Mouse (Mus musculus) MEL (cell line): ENCODE results near the gene Prpf40a.

Experiments
- CTCF ChIP-seq, 3 experiments: IDR thresholded peaks in 2 of 3; conservative IDR thresholded peaks in 1 of 3; 2 replicates each; pipeline ENCODE4 v1.5.1; 2011 to 2012; ENCODE audit warnings: low read length in 3 of 3, low read depth in 2 of 3, mild to moderate bottlenecking in 2 of 3, improper control_type of control experiment in 1 of 3, inconsistent platforms in 1 of 3, mixed read lengths in 1 of 3, moderate library complexity in 1 of 3; ENCODE audit not compliant: control insufficient read depth in 1 of 3, insufficient read depth in 1 of 3, poor library complexity in 1 of 3, severe bottlenecking in 1 of 3
- ETS1 ChIP-seq: IDR thresholded peaks from 2 replicates; pipeline ENCODE4 v1.6.1; 2012; ENCODE audit warnings: low read depth, mild to moderate bottlenecking, inconsistent platforms, low read length, improper control_type of control experiment, moderate library complexity
- GABPA ChIP-seq: IDR thresholded peaks from 2 replicates; pipeline ENCODE4 v1.6.1; 2012; ENCODE audit warnings: low read depth, mild to moderate bottlenecking, inconsistent platforms, low read length, improper control_type of control experiment, moderate library complexity
- GATA1 ChIP-seq: IDR thresholded peaks from 2 replicates; pipeline ENCODE4 v1.6.1; 2011; ENCODE audit warnings: low read depth, low read length, improper control_type of control experiment
- MAFK ChIP-seq: IDR thresholded peaks from 2 replicates; pipeline ENCODE4 v1.6.1; 2011; ENCODE audit warnings: low read depth, mild to moderate bottlenecking, low read length, improper control_type of control experiment, borderline replicate concordance
- MAX ChIP-seq: IDR thresholded peaks from 2 replicates; pipeline ENCODE4 v1.6.1; 2011; ENCODE audit warnings: low read length, improper control_type of control experiment
- MAZ ChIP-seq: IDR thresholded peaks from 2 replicates; pipeline ENCODE4 v1.6.1; 2012; ENCODE audit warnings: low read depth, mild to moderate bottlenecking, inconsistent platforms, low read length, improper control_type of control experiment
- MXI1 ChIP-seq: IDR thresholded peaks from 2 replicates; pipeline ENCODE4 v1.6.1; 2011; ENCODE audit warnings: mild to moderate bottlenecking, low read depth, low read length, improper control_type of control experiment
- NELFE ChIP-seq: IDR thresholded peaks from 2 replicates; pipeline ENCODE4 v1.6.1; 2011; ENCODE audit warnings: low read depth, low read length, improper control_type of control experiment
- POLR2A ChIP-seq, 2 experiments: IDR thresholded peaks; 2 replicates each; pipeline ENCODE4 v1.6.1; 2011 to 2012; ENCODE audit warnings: low read length in 2 of 2, mild to moderate bottlenecking in 2 of 2, control low read depth in 1 of 2, improper control_type of control experiment in 1 of 2, low read depth in 1 of 2, moderate library complexity in 1 of 2; ENCODE audit not compliant: control insufficient read depth in 1 of 2, insufficient read depth in 1 of 2, poor library complexity in 1 of 2
- TAL1 ChIP-seq: IDR thresholded peaks from 2 replicates; pipeline ENCODE4 v1.6.1; 2012; ENCODE audit warnings: mild to moderate bottlenecking, inconsistent platforms, low read length, moderate library complexity, mixed read lengths
- TBP ChIP-seq: IDR thresholded peaks from 2 replicates; pipeline ENCODE4 v1.8.0; 2011; ENCODE audit warnings: low read depth, low read length, improper control_type of control experiment
- TCF12 ChIP-seq: IDR thresholded peaks from 2 replicates; pipeline ENCODE4 v1.6.1; 2014; ENCODE audit warnings: low read depth, mild to moderate bottlenecking, inconsistent platforms, low read length, improper control_type of control experiment, moderate library complexity
- ZKSCAN1 ChIP-seq: IDR thresholded peaks from 2 replicates; pipeline ENCODE4 v1.6.1; 2012; ENCODE audit warnings: low read depth, mild to moderate bottlenecking, inconsistent platforms, low read length, improper control_type of control experiment, moderate library complexity

DNA sequence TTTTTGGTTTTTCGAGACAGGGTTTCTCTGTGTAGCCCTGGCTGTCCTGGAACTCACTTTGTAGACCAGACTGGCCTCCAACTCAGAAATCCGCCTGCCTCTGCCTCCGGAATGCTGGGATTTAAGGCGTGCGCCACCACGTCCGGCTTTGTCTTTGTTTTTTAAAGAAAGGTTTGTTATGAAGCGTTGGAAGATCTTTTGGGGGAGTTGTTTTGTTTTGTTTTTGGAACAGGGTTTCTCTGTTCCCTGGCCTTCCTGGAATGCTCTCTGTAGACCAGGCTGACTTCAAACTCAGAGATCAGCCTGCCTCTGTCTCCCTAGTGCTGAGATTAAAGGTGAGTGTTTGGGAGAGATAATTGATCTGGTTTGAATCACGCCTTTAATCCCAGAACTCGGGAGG lies 5.3 kb upstream of the Prpf40a start:
- TF ChIP-seq ETS1 = no peak
- TF ChIP-seq GATA1 = no peak
- TF ChIP-seq ZKSCAN1 = no peak
- TF ChIP-seq CTCF (IDR thresholded peaks at IDR 0.05 in 2 of 3, conservative IDR thresholded peaks at IDR 0.05 in 1 of 3; ENCODE audit: control insufficient read depth in 1 of 3, insufficient read depth in 1 of 3, low read depth in 2 of 3, low read length in 3 of 3, poor library complexity in 1 of 3, severe bottlenecking in 1 of 3) = no peak
- TF ChIP-seq GABPA = no peak
- TF ChIP-seq TAL1 = no peak
- no peak for TF ChIP-seq MAX
- TF ChIP-seq POLR2A (IDR thresholded peaks at IDR 0.05; ENCODE audit: control insufficient read depth in 1 of 2, insufficient read depth in 1 of 2, low read depth in 1 of 2, low read length in 2 of 2, poor library complexity in 1 of 2) = no peak
- TF ChIP-seq TBP = no peak
- no peak for TF ChIP-seq MXI1
- no peak for TF ChIP-seq MAZ
- no peak for TF ChIP-seq MAFK
- TF ChIP-seq NELFE = no peak
- TF ChIP-seq TCF12 = no peak
